Mouse (Mus musculus): ENCODE data around the gene Phrf1. TPM values are rescaled to one million over a fixed set of nuclear protein-coding genes. Genes with fewer than 3 reads are reported as not detected.

The Phrf1 gene
- polyA plus RNA-seq, 2 experiments, result 14.1 to 25.7 TPM

- peak overlapping the region; percentile 83 for H3K27ac ChIP-seq
- DNase-seq (ENCODE audit: low read depth in 3 of 3, low spot score in 3 of 3) (no peak), ATAC-seq (ENCODE audit: insufficient read depth) (no peak)
- peak overlapping the region; percentile 70 for H3K9ac ChIP-seq (replicated peaks)
- under 1% methylated on average over 23 of the region's 23 CpGs for WGBS (ENCODE audit: insufficient replicate concordance)
- TF ChIP-seq EP300 (IDR thresholded peaks at IDR 0.05; ENCODE audit: low read depth) (no peak), CTCF (IDR thresholded peaks at IDR 0.05; ENCODE audit: low read depth) (no peak)
- H3K4me2 ChIP-seq (ENCODE audit: low read depth), result peak overlapping the region; percentile 90
- no peaks in the 10 kb centered on the region for H3K9me3 ChIP-seq (ENCODE audit: control insufficient read depth, low read length)
- peaks cover 26% of the 10 kb centered on the region for H3K36me3 ChIP-seq (replicated peaks; ENCODE audit: control insufficient read depth, insufficient read depth, low read depth)
- no peaks in the 10 kb centered on the region for H3K27me3 ChIP-seq (ENCODE audit: control insufficient read depth, insufficient read depth, low read length)
- H3K4me1 ChIP-seq (replicated peaks; ENCODE audit: control insufficient read depth in 2 of 2, insufficient read depth in 2 of 2, low read length in 1 of 2), result peaks cover 42 to 50% of the 10 kb centered on the region in 2 experiments
- peak overlapping the region; percentile 67 to 78 for H3K4me3 ChIP-seq (ENCODE audit: insufficient read depth in 1 of 2, low read depth in 2 of 2, low read length in 2 of 2)
Observed at GRCm38 (mm10) chr7:141194409-141194808, 34.2 kb upstream of the Phrf1 start.

- ATAC-seq (ENCODE audit: insufficient read depth), result peak; percentile 11; the same call in 1 of the 2 replicates
- Histone ChIP-seq H3K27ac (peak overlapping the region; percentile 83), H3K4me1 (replicated peaks; ENCODE audit: control insufficient read depth in 2 of 2, insufficient read depth in 2 of 2, low read length in 1 of 2) (peaks cover 46 to 54% of the 10 kb centered on the region in 2 experiments), H3K9ac (replicated peaks) (peak overlapping the region; percentile 70), H3K4me2 (ENCODE audit: low read depth) (peak overlapping the region; percentile 90), H3K27me3 (ENCODE audit: control insufficient read depth, insufficient read depth, low read length) (no peaks in the 10 kb centered on the region), H3K36me3 (replicated peaks; ENCODE audit: control insufficient read depth, insufficient read depth, low read depth) (peaks cover 26% of the 10 kb centered on the region), H3K4me3 (ENCODE audit: insufficient read depth in 1 of 2, low read depth in 2 of 2, low read length in 2 of 2) (peak overlapping the region; percentile 67 to 78), H3K9me3 (ENCODE audit: control insufficient read depth, low read length) (no peaks in the 10 kb centered on the region)
- DNase-seq (ENCODE audit: low read depth in 3 of 3, low spot score in 3 of 3), result peak; percentile 87 to 89 (median 87)
- under 1% methylated on average over 28 of the region's 28 CpGs for WGBS (ENCODE audit: insufficient replicate concordance)
- TF ChIP-seq EP300 (IDR thresholded peaks at IDR 0.05; ENCODE audit: low read depth), result no peak
- no peak for TF ChIP-seq CTCF (IDR thresholded peaks at IDR 0.05; ENCODE audit: low read depth)
Observed at GRCm38 (mm10) chr7:141194830-141195229, 33.8 kb upstream of the Phrf1 start.

- peaks cover 50 to 55% of the 10 kb centered on the region in 2 experiments for H3K4me1 ChIP-seq (replicated peaks; ENCODE audit: control insufficient read depth in 2 of 2, insufficient read depth in 2 of 2, low read length in 1 of 2)
- no peaks in the 10 kb centered on the region for H3K27me3 ChIP-seq (ENCODE audit: control insufficient read depth, insufficient read depth, low read length)
- H3K27ac ChIP-seq, result peak overlapping the region; percentile 65
- no peak for TF ChIP-seq CTCF (IDR thresholded peaks at IDR 0.05; ENCODE audit: low read depth)
- TF ChIP-seq EP300 (IDR thresholded peaks at IDR 0.05; ENCODE audit: low read depth), result no peak
- DNase-seq (ENCODE audit: low read depth in 3 of 3, low spot score in 3 of 3) (no peak), ATAC-seq (ENCODE audit: insufficient read depth) (no peak)
- peaks cover 17% of the 10 kb centered on the region for H3K36me3 ChIP-seq (replicated peaks; ENCODE audit: control insufficient read depth, insufficient read depth, low read depth)
- no peak overlapping the region for H3K4me3 ChIP-seq (ENCODE audit: insufficient read depth in 1 of 2, low read depth in 2 of 2, low read length in 2 of 2)
- 83% methylated on average over 2 of the region's 2 CpGs for WGBS (ENCODE audit: insufficient replicate concordance)
- peak overlapping the region; percentile 90 for H3K4me2 ChIP-seq (ENCODE audit: low read depth)
- peak overlapping the region; percentile 56 for H3K9ac ChIP-seq (replicated peaks)
- no peaks in the 10 kb centered on the region for H3K9me3 ChIP-seq (ENCODE audit: control insufficient read depth, low read length)
Observed at GRCm38 (mm10) chr7:141195754-141196153, 32.8 kb upstream of the Phrf1 start.

- Histone ChIP-seq H3K4me1 (replicated peaks; ENCODE audit: control insufficient read depth in 2 of 2, insufficient read depth in 2 of 2, low read length in 1 of 2) (peaks cover 50 to 55% of the 10 kb centered on the region in 2 experiments), H3K4me3 (ENCODE audit: insufficient read depth in 1 of 2, low read depth in 2 of 2, low read length in 2 of 2) (peak overlapping the region; percentile 31 to 34), H3K9me3 (ENCODE audit: control insufficient read depth, low read length) (no peaks in the 10 kb centered on the region), H3K27ac (peak overlapping the region; percentile 65), H3K36me3 (replicated peaks; ENCODE audit: control insufficient read depth, insufficient read depth, low read depth) (peaks cover 7% of the 10 kb centered on the region), H3K9ac (replicated peaks) (peak overlapping the region; percentile 56), H3K4me2 (ENCODE audit: low read depth) (peak overlapping the region; percentile 78), H3K27me3 (ENCODE audit: control insufficient read depth, insufficient read depth, low read length) (no peaks in the 10 kb centered on the region)
- peak; percentile 44 to 55 (median 48) for DNase-seq (ENCODE audit: low read depth in 3 of 3, low spot score in 3 of 3)
- WGBS (ENCODE audit: insufficient replicate concordance), result 54% methylated on average over 8 of the region's 8 CpGs
- ATAC-seq (ENCODE audit: insufficient read depth), result no peak
- TF ChIP-seq EP300 (IDR thresholded peaks at IDR 0.05; ENCODE audit: low read depth) (peak; percentile 31; the same call in 1 of the 2 replicates), CTCF (IDR thresholded peaks at IDR 0.05; ENCODE audit: low read depth) (no peak)
Observed at GRCm38 (mm10) chr7:141196619-141197282, 31.8 kb upstream of the Phrf1 start.

- DNase-seq (ENCODE audit: low read depth in 3 of 3, low spot score in 3 of 3) (no peak), ATAC-seq (ENCODE audit: insufficient read depth) (no peak)
- Histone ChIP-seq H3K4me3 (ENCODE audit: insufficient read depth in 1 of 2, low read depth in 2 of 2, low read length in 2 of 2) (0 out of 4 replicates have a peak overlapping the region, but pooled peaks of 1 of the 2 experiments have one; percentile 3), H3K4me1 (replicated peaks; ENCODE audit: control insufficient read depth in 2 of 2, insufficient read depth in 2 of 2, low read length in 1 of 2) (peaks cover 49 to 50% of the 10 kb centered on the region in 2 experiments), H3K4me2 (ENCODE audit: low read depth) (peak overlapping the region; percentile 78), H3K36me3 (replicated peaks; ENCODE audit: control insufficient read depth, insufficient read depth, low read depth) (no peaks in the 10 kb centered on the region), H3K9me3 (ENCODE audit: control insufficient read depth, low read length) (no peaks in the 10 kb centered on the region), H3K27ac (no peak overlapping the region), H3K9ac (replicated peaks) (no peak overlapping the region), H3K27me3 (ENCODE audit: control insufficient read depth, insufficient read depth, low read length) (no peaks in the 10 kb centered on the region)
- TF ChIP-seq EP300 (IDR thresholded peaks at IDR 0.05; ENCODE audit: low read depth) (no peak), CTCF (IDR thresholded peaks at IDR 0.05; ENCODE audit: low read depth) (no peak)
- 93% methylated on average over 4 of the region's 4 CpGs for WGBS (ENCODE audit: insufficient replicate concordance)
Observed at GRCm38 (mm10) chr7:141198121-141198520, 30.5 kb upstream of the Phrf1 start.
